Mouse (Mus musculus) heart, adult 8-10 months (tissue): Measurements from ENCODE around the gene Plcg1. TPM values are rescaled to one million over a fixed set of nuclear protein-coding genes. Genes with fewer than 3 reads are reported as not detected.
A peak's percentile ranks its signal among the peaks of the same experiment; 100 is the strongest.

ENCODE experiments used
- DNase-seq: peaks from one replicate; pipeline ENCODE4 v3.0.0; 2022; ENCODE audit warnings: low spot score
- total RNA-seq, 4 experiments: library from RNA; stranded (reverse); gene quantifications; 2 replicates each; pipeline ENCODE4 v1.2.4; 2022

The Plcg1 gene
- total RNA-seq, 4 experiments from 2014 or later: 44.8 to 66.1 (median 52.9) TPM

DNA sequence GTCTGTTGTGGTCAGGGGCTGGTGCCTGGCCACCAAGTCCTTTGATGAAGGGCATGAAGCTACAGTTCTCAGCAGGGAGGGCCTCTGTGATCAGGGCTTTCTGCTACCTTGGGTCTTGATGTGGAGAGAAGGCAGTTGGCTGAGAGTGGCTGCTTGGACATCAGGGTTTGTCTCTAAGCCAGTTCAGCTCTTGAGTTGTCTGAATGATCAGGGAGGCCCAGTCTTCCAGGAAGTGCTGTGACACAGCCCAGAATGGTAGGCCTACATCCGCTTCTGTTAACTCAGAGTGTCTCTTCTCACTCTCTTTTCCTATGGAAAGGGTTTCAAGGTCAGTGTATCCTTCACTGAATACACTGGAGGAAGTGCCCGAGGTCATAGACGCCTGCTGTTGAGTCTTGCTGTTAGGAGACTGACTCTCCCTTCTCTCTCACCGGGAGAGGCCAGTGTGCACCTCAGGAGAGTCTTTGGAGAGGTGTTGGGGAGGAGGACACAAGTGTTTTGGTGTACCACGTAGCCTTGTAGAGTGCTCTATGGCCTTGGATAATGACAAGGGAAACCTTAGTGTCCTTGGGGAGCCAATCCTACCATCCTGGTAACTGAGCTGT is 4.7 kb downstream of the Plcg1 start:
- no peak for DNase-seq

GRCm38 (mm10) chr2:160736466-160736865 is 5.4 kb downstream of the Plcg1 start:
- no peak for DNase-seq

GRCm38 (mm10) chr2:160738354-160738753 is 7.3 kb downstream of the Plcg1 start:
- DNase-seq: peak; percentile 66

DNA sequence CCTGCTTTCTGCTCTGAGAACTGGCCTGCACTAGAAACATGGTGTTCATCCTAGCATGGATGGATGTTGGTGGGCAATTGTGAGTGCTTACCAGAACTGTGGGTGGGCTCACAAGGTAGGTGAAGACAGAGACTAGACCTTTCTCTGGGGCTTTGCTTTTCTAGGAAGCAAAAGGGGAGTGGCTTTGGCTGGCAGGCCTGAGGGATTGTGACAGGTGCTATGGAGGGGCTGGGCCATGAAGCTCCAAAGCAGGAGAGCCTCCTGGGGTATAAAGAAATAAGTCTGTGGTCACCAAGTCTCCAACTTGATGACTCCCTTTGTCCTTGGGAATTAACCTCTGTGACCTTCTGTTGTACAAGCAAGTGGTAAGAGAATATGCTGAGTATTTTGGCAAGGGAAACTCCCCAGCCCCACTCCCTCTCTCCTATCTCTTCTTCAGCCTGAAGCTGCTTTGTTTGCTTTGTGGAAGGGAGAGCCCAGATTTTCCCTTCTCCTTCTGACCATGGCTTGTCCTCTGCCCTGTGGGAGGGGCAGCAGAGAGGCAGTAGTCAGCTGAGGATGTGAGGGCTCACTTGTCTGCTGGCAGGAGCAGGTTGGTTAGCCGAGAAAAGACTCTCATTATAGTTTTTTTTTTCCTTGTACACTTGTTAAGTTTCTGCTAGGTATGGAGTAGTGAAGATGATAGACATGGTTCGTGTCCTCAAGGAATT is 8.7 kb downstream of the Plcg1 start:
- DNase-seq: no peak

- DNase-seq: no peak
These were observed 9.5 kb downstream of the Plcg1 start for GRCm38 (mm10) chr2:160740521-160741156.

DNA sequence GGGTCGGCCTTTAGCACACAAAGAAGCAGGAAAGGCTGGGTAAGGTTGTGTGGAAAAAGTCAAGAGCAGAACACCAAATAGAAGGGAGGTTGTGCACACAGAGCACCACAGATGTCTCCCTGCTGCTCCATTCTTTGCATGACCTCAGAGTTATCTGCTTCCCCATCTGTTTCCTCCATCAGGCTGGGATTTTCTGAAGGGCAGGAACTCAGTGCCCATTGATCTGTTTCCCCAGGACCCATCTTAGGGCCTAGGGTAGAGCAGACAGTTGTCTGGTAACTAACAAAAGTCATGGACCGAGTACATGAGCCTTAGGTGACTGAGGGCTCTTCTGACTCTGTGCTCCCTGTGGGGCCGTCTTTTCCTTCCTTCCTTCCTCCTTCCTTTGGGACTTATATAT is 10.5 kb downstream of the Plcg1 start:
- no peak for DNase-seq

DNA sequence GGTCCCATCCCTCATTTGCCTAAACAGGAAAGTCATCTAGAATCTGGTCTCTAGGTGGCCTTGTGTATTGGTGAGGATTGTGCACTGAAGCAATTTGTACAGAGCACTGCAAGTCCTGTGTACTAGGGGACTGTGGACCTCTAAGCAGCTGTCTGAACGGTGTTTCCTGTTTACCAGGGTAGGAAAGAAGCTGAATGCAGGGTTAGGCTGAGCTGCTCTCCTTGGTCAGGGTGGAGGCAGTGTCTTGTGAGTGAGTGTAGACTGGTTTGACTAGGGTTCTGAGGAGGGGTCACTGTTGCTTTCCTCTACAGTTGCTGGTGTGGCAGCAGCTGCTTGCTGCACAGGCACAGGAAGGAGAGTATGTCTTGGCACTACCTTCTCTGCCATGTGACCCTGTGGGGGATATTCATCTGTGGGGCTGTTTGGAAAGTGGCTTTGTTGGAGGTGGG is 11.1 kb downstream of the Plcg1 start:
- no peak for DNase-seq

GRCm38 (mm10) chr2:160744040-160744822 is 13.1 kb downstream of the Plcg1 start:
- DNase-seq: peak; percentile 75

GRCm38 (mm10) chr2:160744823-160745210 is 13.7 kb downstream of the Plcg1 start:
- no peak for DNase-seq

DNA sequence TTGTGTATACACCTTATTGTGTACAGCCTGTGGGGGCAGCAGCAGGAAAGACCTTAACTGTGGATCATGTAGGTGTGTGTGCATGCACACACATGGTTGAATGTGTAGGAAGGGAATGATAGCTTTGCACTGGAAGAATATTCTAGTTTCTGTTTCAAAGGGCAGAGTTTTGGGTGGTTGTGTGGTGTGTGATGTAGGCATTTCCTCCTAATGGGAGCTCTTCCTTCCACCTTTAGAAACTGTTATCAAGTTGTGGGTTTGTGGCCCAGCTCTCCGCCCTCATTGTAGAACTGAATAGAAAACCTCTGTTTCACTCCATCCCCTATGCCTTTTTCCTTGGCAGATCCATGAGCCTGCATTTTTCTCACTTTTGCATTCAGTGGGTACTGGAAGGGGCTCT is 14.4 kb downstream of the Plcg1 start:
- no peak for DNase-seq

GRCm38 (mm10) chr2:160746637-160747036 is 15.5 kb downstream of the Plcg1 start:
- DNase-seq: no peak

GRCm38 (mm10) chr2:160747075-160747474 is 16.0 kb downstream of the Plcg1 start:
- DNase-seq: no peak

GRCm38 (mm10) chr2:160756583-160757203 is 25.6 kb downstream of the Plcg1 start:
- DNase-seq: no peak

DNA sequence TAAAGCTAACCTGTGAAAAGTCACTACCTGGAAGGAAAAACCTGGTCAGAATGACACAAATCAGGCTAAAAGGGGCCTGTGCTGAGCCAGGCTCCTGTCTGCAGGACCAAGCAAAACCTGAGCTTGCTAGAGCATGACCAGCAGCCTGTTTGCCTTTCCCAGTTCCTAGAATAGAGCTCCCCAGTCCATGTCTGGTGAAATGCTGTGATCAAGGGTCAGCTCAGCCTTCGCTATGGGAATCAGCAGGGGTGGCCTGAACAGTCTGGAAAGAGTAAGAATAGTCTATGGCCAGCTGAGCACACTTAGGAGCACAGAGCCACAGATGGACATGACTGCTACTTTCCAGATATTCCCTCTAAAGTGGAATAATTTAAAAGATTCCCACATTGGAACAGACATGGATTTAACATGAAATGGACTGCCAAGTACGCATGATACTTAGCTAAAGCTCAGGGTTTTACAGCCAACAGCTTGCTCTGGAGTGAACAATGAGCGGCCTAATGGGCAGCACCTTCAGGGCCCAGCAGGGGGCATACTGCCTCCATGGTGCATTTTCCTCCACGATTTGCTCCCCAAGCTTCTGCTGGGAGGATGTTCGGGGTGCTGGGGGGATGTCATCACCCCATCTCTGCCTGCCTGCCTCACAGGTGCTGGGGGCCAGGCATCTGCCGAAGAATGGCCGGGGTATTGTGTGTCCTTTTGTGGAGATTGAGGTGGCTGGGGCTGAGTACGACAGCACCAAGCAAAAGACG is 29.5 kb downstream of the Plcg1 start:
- no peak for DNase-seq

DNA sequence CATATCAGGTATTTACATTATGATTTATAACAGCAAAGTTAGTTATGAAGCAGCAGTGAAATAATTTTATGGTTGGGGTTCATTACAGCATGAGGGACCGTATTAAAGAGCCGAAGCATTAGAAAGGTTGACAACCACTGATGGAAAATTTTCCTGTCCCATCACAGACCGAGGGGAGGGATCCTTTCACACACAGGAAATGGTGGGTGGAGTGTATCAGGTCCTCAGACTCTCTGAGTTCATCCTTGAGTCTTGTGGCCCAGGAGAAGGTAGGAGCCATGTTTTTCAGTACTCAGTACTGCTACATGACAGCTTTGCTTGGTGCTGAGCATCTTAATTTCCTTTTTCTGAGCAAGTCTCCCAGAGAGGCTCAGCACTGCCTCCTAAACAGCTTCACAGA is 32.7 kb downstream of the Plcg1 start:
- DNase-seq: no peak

DNA sequence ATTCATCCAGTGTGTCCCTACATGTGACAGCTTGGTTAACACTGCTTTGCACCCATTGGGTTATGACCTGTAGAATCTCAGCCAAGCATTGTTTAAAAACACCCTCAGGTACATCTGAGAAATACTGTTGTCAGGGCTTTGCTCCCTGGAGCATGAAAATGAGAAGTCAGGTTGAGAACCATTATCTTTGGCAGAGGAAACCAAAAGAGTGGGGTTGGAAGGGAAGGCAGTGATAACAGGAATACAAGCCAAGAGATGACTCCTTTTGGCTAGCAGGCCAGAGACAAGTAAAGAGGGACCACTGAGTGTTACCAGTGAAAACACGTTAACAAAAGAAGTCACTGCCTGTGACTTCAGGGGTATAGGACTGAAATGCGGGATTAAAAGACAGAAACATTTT is 33.3 kb downstream of the Plcg1 start:
- DNase-seq: no peak

GRCm38 (mm10) chr2:160765096-160765495 is 34.0 kb downstream of the Plcg1 start:
- no peak for DNase-seq

- peak; percentile 90 for DNase-seq
These were observed 35.3 kb downstream of the Plcg1 start for GRCm38 (mm10) chr2:160766371-160766771.

DNA sequence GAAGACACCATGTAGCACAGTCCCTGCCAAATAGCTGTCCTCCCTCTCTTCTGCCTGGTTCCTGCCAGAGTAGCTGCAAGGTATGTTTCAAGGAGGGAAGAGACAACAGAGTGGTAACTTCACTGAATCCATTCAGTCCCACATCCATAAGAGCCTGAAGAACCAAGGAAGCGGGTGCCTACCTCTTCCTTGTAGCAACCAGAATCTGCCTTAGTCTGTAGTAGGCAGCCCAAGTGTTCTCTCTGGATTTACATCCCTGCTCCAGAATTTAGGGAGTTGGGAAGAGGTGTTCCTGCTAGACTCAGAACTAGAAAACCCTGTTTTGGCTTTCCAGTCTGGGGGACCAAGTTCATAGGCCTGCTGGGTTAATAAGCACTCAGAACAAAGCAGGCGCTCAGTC is 36.1 kb downstream of the Plcg1 start:
- no peak for DNase-seq

DNA sequence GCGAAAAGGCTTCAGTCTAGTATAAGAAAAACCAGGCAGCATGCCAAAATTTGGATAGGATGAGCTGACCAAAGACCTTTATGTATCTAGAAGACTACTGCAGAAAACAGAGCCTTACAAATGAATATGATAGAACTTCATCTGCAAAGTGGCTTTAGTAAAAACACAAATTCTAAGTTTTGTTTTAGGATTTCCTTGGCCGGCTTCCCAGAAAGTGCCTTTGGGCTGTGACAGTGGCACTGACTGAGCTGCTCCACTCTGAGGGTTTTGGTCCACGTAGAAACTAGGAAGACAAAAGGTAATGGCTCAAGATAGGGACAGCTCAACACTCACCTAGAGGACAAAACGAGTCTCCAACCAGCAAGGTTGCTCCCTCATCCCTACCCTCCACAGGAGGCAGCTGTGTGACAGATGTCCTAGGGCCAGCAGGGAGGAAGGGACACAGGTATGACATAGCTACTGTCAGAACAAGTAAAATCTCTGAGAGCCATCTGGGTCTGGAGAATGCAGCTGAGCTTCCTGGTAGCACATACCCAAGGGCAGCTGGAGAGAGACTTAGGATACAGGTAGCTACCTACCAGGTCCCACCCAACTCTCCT is 37.1 kb downstream of the Plcg1 start:
- DNase-seq: no peak

- no peak for DNase-seq
These were observed 37.9 kb downstream of the Plcg1 start for GRCm38 (mm10) chr2:160768997-160769396.
